Mouse (Mus musculus) frontal cortex, adult 2 months (tissue): ENCODE results near the gene Prepl. TPM values are rescaled to one million over a fixed set of nuclear protein-coding genes. Genes with fewer than 3 reads are reported as not detected.

Experiments
- DNase-seq, 2 experiments: peaks; one replicate each; pipeline ENCODE4 v3.0.0; 2022; ENCODE audit warnings: low spot score in 1 of 2; ENCODE audit errors: extremely low spot score in 1 of 2
- polyA plus RNA-seq: library from polyadenylated mRNA; depleted of rRNA; stranded (reverse); fragments of >200 nt; gene quantifications from 2 replicates; pipeline ENCODE4 v1.2.3, GENCODE M21; 2012; rRNA removed

The Prepl gene
- 186 and 223 TPM in 2 replicates for polyA plus RNA-seq

- DNase-seq: peak; percentile 94 to 98
These were observed at the start of gene Prepl, which contains the start of gene Camkmt for GRCm38 (mm10) chr17:85090120-85091099. Gene Prepl, minus strand, starts transcription at chr17:85090241. Gene Camkmt, plus strand, starts transcription at chr17:85090552.

- no peak for DNase-seq
These were observed 48.4 kb upstream of the Prepl start for GRCm38 (mm10) chr17:85138393-85138792.

- DNase-seq: peak in 1 of 2 experiments; percentile 75
These were observed 26.6 kb upstream of the Prepl start for GRCm38 (mm10) chr17:85116643-85117042.

GRCm38 (mm10) chr17:85113441-85113840 is 23.4 kb upstream of the Prepl start:
- no peak for DNase-seq

GRCm38 (mm10) chr17:85110640-85111039 is 20.6 kb upstream of the Prepl start:
- no peak for DNase-seq

GRCm38 (mm10) chr17:85103310-85103709 is 13.3 kb upstream of the Prepl start:
- no peak for DNase-seq

GRCm38 (mm10) chr17:85101751-85102150 is 11.7 kb upstream of the Prepl start:
- no peak for DNase-seq

- DNase-seq: no peak
These were observed 10.2 kb upstream of the Prepl start for GRCm38 (mm10) chr17:85100232-85100631.

- DNase-seq: no peak
These were observed 8.8 kb upstream of the Prepl start for GRCm38 (mm10) chr17:85098677-85099323.

- no peak for DNase-seq
These were observed 6.4 kb upstream of the Prepl start for GRCm38 (mm10) chr17:85096396-85096795.

GRCm38 (mm10) chr17:85091762-85092161 is 1.7 kb upstream of the Prepl start:
- DNase-seq: no peak

- peak in 1 of 2 experiments; percentile 25 for DNase-seq
These were observed 420 bp downstream of the Prepl start for GRCm38 (mm10) chr17:85089621-85090020.

GRCm38 (mm10) chr17:85089011-85089410 is 1.0 kb downstream of the Prepl start:
- no peak for DNase-seq

GRCm38 (mm10) chr17:85088401-85088800 is 1.6 kb downstream of the Prepl start:
- no peak for DNase-seq

GRCm38 (mm10) chr17:85087591-85087990 is 2.5 kb downstream of the Prepl start:
- no peak for DNase-seq

- DNase-seq: no peak
These were observed 3.5 kb downstream of the Prepl start for GRCm38 (mm10) chr17:85086501-85086900.

GRCm38 (mm10) chr17:85085335-85085734 is 4.7 kb downstream of the Prepl start:
- DNase-seq: no peak

- no peak for DNase-seq
These were observed 9.3 kb downstream of the Prepl start for GRCm38 (mm10) chr17:85080781-85081180.

- DNase-seq: no peak
These were observed 10.8 kb downstream of the Prepl start for GRCm38 (mm10) chr17:85079276-85079675.

- no peak for DNase-seq
These were observed 16.0 kb downstream of the Prepl start for GRCm38 (mm10) chr17:85074083-85074482.

GRCm38 (mm10) chr17:85073214-85073613 is 16.8 kb downstream of the Prepl start:
- peak in 1 of 2 experiments; percentile 37 for DNase-seq
